Mouse (Mus musculus) thymus, adult 18-20 months (tissue): ENCODE results near the gene Git1.
A peak's percentile ranks its signal among the peaks of the same experiment; 100 is the strongest.

Experiments used
- DNase-seq, 2 experiments: peaks; one replicate each; pipeline ENCODE4 v3.0.0; 2022; ENCODE audit warnings: mixed read lengths in 2 of 2

Gene Git1

DNA sequence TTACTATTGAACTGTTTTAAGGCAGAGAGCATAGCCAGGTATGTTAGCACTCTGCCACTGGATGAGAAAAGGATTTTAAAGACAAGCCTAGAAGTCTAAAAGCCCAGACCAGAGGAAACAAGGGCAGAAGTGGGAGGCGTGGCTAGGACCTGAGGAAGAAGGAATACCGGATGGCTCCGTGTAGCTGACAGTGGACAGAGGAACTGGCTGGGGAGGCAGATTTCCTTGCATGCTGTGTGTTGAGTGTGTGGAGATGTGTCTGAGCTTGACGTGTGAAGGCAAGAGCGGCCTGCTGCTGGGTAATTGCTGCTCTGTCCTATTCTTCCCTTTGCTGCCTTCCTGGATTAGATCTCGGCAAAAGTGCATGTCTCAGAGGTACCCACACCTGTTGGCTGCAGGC is 9.1 kb downstream of the Git1 start:
- no peak for DNase-seq

DNA sequence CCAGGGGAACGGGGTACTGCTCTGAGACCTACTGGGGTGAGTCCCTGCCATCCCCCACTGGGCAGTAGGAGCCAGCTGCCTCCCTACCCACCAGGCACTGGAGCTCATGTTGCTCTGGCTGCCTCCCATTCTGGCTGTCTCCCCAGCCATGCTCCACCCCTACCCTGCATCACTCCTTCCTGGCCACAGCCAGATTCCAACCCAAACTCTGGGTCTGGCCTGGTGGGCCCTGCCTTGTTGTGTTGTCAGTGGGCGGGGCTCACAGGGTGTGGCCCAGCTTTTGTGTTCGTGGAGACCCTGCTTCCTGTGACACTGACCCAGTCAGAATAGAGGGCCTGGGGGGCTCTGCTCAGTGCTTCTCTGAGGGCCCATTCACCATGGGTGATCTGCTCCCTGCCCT is 10.1 kb downstream of the Git1 start:
- DNase-seq, result no peak

DNA sequence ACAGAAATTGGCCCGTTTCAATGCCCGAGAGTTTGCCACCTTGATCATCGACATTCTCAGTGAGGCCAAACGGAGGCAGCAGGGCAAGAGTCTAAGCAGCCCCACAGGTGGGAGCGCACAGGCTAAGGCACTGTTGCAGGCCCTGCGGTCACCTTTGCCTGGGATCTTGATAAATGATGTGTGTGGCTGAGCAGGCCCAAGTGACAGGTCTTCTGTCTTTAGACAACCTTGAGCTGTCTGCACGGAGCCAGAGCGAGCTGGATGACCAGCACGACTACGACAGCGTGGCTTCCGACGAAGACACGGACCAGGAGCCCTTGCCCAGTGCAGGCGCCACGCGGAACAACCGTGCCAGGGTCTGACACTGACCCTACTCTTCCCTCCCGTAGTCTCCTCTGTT is 11.0 kb downstream of the Git1 start:
- no peak for DNase-seq

DNA sequence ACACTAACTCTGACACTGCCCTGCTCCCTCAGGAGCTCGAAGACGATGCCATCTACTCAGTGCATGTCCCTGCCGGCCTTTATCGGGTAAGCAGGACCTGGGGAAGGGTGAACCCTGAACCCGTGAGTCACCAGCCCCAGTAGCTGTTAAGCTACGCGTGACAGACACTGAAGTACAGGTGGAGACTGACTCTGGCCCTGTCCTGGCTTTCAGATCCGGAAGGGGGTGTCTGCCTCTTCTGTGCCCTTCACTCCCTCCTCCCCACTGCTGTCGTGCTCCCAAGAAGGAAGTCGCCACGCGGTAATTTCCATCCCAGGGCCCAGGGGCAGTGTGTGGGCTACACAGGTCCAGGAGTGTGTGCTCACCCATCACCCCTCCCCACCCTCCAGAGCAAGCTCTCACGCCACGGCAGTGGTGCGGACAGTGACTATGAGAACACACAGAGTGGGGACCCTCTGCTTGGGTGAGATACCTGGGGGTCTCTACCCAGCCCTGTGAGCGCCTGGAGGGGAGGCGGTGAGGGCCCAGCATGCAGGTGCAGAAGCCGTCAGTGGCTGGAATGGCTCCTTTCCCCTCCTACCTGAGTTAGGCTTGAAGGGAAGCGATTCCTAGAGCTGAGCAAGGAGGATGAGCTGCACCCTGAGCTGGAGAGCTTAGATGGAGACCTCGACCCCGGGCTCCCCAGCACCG is 12.1 kb downstream of the Git1 start:
- no peak for DNase-seq

DNA sequence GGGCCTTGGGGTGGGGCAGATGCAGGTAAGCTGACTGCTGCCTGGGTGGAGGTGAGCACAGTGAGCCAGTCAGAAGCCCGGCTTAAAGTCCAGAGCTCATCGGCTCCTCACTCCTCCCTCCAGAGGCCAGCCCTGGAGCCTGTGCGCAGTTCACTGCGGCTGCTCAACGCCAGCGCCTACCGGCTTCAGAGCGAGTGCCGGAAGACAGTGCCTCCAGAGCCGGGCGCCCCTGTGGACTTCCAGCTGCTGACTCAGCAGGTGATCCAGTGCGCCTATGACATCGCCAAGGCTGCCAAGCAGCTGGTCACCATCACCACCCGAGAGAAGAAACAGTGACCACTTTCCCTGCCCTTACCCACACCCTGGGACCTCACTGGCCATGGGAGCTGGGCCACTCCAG is 12.9 kb downstream of the Git1 start:
- DNase-seq, result no peak

DNA sequence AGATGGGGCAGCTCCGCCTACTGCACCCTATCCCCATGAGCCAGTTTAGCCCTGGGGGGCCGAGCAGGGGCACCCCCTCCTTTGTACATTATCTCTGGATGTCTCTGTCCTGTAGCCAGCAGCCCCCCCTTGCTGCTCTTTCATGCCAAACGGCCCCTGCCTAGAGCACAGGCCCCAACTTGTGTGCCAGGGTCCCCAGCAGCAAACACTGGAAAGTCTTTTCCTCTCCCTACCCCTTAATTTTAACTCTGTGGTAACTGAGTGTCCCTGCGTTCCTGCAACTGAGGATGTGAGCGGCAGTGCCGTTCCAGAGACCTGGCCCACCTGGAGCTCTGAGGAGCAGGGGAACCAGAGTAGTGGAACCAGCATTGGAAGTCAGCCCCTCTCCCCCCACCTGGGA is 13.6 kb downstream of the Git1 start:
- DNase-seq, result no peak

DNA sequence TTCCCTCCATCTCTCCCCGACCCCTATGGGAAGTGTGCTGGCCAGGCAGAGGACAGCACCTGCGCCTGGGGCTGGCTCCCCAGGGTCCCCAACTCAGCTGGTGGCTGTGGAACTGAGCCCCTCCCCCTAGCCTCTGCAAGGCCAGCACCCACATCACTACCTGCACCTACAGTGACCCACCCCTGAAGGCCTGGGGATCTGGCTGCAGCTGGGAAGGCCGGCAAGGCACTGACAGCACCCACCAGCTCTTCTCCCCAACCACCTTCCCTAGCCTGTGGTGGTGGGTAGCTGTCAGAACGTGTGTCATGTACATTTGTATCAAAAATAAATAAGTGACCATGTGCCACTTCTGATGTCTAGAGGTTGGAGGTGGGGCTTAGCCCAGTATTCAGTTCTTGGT is 14.1 kb downstream of the Git1 start:
- no peak for DNase-seq

DNA sequence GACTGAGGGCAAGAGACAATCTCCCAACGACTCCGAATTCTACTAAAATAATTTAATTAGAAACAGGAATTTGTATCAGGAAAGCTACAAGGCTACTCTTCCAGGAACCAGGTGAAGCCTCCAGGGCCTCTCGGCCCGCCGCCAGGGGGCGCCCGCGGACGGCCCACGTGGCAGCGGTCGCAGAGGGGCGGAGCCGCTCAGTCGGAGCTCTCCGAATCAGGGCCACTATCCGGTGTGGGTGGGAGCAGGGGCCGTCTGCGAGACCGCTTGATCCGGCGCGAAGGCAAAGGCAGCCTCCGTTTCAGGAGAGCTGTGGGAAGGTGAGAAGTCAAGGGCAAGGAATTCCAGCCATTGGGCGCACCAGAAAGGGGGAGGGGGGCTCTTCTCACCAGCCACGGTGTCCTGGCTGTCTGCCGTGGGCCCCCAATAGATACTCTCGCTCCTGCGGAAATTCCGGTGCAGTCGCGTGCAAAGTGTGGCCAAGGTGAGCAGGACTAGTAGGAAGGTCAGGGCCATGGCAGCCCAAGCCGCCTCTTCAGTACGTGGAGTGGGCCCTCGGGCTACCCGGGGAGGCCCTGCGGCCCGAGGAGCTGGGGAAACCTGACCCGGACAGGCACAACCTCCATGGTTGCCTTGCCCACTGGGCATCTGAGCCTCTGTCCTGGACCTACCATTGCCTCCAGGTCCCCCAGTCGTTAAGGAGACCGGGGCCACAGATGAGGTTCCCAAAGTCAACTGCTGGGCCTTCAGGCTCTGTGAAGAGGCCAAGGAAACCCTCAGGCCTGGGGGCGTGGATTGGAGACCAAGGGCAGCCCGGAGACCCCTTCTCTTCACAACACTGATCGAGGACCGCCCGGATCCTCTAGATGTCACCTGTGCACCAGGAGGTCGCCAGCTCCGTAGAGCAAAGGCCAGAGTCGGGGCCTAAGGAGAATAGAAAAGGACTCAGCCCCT is 15.0 kb downstream of the Git1 start:
- DNase-seq, result peak; percentile 78 to 79

DNA sequence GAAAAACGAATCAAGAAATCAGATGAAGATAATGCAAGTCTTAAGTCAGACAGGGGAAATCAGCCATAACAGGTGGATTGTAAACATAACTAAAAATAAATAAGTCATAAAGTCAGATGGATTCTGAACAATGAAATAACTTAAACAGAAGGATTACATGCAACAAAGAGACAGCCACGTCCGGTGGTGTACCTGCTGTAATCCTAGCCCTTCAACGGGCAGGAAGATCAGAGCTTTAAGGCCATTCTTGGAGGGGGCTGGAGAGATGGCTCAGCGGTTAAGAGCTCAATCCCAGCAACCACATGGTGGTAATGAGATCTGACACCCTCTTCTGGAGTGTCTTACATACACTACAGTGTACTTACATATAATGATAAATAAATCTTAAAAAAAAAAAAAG is 18.0 kb downstream of the Git1 start:
- DNase-seq, result no peak

DNA sequence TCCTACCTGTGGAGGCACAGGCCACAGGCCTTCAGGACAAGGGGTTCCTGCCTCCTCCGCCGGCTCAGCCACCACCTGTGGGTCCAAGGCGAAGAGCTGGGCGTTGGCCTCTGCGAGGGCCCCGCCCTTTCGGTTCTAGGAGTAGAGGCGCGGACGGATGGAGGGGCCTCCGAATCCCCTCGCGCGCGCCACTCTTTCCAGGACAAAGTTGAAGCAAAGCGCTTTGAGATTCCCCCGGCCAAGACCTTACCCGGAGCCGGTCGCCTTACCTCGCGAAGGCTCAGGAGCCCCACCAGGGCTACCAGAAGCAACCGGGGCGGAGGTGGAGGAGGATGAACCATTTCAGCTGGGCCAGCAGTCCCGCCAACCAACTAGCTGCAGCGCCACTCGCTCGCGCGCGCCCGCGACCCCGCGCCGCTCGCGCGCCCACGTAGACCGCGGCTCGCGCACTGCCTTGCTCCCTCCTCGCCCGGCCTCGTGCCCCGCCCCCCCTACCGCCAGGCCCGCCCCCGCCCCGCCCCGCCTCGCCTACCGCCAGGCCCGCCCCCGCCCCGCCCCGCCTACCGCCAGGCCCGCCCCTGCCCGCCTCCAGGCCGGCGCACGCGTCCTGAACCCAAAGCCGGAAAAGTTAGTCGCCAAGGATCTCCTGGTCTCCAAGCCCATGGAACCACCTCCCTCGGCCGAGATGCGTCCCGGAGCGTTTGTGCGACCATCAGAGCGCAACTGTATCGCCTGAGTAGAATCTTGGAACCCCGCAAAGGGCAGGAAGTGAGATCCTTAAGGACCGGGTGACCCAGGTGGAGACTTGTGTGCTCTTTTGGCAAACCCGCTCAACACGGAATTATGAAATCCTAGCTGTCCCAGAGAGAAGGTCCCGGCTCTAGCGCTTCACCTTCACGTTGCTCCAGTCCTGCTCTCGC is 19.8 kb downstream of the Git1 start:
- peak; percentile 76 for DNase-seq

DNA sequence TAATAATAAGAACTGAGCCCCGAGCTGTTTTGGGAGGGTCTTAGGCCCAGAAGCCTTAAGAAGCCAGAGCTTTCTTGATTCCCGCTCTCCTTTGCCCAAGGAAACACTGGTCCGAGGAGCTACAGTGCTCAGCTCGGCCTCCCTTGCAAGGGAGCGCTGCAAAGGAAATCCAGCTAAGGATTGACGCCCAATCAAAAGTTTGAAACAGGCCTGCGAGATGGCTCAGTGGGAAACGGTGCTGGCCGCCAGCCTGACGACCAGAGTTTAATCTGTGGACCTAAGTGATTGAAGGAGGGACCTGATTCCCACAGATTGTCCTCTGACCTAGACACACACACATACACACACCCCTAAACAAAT is 20.4 kb downstream of the Git1 start:
- no peak for DNase-seq

DNA sequence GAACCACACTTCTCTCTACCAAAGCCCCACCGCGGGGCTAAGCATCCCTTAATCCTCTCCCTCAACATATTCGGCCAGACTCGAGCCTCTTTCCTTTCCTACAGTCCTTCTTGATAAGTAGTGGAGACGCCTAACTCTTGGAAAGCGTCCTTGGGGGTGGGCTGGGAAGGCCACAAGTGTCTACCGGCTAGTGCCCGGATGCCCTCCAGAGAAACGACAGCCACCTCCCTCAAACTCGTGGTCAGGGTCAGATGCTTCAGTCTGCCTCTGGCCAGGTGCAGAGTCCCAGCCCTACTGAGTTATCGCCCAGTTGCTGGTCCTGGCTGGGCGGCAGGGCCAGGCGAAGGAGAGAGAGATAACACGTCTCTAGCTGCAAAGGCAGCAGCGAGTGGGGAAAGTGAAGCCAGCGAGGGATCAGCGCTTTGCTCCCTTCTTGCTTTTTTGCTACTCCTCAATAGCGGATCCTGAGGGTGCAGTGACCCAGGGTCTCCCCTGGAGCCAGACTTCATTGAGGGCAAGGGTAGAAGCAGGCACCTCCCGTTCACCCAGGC is 21.0 kb downstream of the Git1 start:
- peak in 1 of 2 experiments; percentile 21 for DNase-seq

DNA sequence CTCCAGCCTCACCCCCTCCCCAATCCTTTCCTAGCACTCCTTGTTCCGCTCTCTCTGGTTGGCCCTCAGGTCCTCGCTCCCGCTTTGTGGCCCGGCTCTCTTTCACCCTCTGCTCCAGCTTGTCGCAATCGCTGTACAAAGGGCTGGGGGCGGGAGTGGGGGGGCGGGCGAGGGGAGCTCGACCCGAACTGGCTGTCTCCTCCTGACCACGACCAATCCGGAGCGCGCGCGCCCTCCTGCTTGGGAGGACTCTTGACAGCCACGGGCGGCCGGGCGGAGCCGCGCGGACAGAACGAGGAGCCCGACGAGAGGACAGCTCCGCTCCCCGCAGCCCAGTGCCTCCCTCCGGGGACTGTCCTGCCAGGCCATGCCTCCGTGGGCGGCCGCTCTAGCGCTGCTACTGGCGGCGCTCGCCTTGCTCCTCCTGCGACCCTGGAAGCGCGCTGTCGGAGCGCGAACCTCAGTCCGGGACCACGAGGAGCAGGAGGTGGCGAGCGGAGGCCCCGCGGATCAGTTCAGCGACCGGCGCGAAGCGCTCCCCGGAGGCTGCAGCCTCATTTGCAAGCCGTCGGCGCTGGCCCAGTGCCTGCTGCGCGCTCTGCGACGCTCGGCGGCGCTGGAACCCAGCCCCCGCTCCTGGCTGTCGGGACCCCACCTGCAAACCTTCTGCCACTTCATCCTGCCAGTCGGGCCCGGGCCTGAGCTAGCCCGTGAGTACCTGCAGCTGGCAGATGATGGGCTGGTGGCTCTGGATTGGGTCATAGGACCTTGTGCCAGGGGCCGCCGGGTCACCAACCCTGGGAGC is 21.7 kb downstream of the Git1 start, which contains the start of gene Abhd15:
Abhd15 (plus strand) TSS at position 290 of the 805 bp plus-strand sequence.
- DNase-seq, result peak; percentile 65

DNA sequence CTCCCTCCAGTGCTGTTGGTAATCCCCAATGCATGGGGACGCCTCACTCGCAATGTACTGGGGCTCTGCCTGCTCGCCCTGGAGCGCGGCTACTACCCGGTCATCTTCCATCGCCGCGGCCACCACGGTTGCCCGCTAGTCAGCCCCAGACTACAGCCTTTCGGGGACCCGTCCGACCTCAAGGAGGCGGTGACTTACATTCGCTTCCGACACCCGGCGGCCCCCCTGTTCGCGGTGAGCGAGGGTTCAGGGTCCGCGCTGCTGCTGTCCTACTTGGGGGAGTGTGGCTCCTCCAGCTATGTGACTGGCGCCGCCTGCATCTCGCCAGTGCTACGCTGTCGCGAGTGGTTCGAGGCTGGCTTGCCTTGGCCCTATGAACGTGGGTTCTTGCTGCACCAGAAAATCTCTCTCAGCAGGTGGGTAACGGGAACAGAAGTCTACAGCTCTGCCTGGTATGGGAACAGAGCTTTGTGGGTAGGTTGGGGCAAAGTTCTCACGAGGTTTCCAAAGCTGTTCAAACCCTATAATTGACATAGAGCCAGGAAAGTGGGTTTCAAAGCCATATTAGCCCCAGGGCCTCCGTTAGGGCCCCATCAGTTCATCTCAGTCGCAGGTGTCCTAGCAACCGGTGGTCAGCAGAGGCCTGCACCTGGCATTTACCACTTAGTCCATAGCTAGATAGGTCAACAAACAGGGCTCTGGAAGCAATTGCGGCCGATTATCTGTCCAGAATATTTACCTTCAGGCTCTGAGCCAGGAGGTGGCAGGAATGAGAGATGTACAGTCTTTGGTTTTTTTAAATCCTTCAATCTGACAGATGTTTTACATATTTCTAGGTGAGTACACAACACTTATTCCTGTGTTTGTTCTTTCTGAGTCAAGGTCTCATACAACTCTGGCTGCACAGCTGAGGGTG is 22.5 kb downstream of the Git1 start, which contains the start of gene Trp53i13:
Trp53i13 (minus strand) TSS at position 344 of the 916 bp plus-strand sequence.
- peak; percentile 44 to 52 for DNase-seq

DNA sequence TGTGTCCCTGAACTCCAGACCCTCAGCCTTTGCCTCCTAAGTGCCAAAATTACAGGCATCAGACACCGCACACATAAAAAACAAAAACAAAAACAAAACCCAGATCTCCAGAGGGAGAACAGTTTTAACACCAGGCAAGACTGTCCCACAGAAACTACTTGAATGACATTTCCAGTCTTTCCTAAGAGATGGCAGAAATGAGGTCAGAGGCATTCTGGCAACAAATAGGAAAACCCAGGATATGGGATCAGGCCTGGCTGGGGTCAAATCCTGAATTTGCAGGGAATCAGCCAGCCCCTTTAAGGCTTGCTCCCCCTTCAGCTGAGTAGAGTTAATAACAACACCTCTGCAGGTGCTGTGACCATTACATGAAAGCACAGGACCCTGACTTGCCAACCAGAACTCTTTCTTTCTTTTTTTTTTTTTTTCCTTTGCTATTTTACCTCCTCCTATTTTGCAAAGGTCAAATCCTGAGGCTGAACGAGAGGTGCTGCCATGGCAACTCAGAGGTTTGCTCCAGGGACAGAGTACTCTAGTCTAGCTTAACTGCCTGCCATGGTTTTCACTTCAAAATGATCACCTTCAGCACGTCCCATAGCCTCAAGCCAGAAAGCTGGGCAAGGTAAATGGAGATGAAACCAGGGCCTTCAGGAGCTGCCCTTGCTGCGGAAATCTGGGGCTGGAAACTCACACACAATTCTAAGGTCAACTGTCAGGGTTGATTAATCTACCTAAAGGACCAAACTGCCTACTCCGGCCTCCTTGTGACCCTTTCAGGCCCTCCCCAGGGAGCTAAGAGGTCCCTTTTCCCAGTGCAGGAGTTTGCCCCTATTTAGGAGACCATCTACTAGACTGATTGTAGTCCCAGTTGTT is 23.4 kb downstream of the Git1 start:
- DNase-seq, result no peak

DNA sequence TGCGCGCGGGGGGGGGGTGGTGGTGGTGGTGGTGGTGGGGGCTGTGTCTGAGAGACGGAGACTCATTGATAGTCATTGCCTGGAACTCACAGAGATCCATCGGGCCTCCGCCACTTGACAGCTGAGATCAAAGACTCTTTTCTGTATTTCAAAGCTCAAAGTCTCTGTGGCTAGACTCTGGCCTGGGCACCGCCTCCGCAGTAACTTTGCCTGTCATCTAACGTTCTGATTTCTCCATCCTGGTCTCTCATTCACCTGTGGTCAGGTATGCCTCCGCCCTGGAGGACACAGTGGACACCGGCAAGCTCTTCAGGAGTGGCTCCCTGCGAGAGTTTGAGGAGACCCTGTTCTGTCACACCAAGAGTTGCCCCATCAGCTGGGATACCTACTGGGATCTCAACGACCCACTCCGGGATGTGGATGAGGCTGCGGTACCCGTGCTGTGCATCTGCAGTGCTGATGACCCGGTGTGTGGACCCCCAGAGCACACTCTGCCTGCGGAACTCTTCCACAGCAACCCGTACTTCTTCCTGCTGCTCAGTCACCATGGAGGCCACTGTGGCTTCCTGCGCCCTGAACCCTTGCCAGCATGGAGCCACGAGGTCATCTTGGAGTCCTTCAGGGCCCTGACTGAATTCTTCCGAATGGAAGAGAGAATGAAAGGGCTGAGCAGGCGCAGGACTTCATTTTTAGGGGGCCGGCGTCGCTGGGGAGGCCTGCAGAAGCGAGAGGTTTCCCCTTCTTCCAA is 24.9 kb downstream of the Git1 start:
- peak in 1 of 2 experiments; percentile 53 for DNase-seq

DNA sequence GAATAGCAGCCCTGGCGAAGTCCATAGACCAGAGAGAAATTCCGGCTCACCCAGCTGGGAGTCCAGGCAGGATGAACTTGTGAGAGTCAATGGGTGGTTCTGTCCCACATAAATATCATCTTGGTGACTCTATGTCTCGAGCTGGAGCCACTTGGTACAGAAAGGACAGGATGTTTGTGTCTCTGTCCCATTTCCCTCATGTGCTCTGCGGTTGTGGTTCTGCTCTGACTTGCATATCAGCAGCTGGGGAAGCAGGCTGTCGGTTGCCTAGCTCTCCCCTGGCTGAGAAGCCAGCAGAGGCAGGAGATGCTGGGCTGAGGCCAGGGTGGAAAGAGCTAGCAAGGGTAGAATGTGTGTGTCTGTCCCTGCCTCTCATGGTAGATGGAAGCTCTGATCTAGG is 25.7 kb downstream of the Git1 start, which contains the start of gene Gm10392:
Gm10392 (minus strand) TSS at position 156 of the 400 bp plus-strand sequence.
- peak; percentile 76 to 84 for DNase-seq
